Mouse (Mus musculus): ENCODE data around the gene Fbp1. TPM values are rescaled to one million over a fixed set of nuclear protein-coding genes. Genes with fewer than 3 reads are reported as not detected.
"Not testable (repeated sequence)": the region's sequence is repeated elsewhere in the genome, so short reads cannot be mapped to it uniquely, and the experiment has no call there.

The Fbp1 gene
- total RNA-seq, 2 experiments from 2014 or later, result 0.79 TPM

DNA sequence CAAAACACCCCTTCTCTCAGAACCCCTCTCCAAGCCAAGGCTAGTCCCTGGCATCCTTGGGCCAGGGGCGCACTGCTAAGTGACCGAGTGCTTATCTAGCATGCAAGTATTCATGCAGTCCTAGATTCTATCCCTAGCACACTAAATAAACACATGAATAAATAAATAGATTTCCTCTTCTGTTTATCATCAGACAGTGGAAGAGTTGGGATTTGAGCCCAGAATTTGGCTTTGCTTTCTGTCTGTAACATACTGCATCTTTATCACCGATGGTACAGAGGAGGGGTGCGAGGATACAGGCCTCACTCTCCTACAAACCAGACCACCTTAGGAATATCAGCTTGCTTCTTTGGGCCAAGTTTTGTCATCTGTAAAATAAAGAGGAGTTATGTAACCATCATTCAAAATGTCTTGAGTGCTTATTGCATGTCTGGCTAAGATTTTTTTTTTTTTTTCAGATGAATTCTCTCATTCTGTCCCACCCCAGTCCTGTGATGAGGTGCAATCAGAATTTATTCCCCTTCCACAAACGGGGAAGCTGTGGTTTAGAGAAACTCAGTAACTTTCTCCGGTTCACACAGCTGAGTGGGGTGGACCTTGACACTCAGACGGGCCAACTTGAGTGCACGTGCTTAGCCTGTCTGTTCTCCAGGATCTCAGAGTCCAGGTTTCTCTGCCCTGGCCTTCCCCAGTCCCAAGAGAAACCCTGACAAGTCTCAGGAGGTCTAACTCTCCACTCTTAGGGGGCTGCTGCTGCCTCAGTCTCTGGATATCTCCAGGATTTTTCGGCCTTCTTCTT, 5.2 kb upstream of the Fbp1 start:
- intact Hi-C loops (cut with DNase I), result no loop called here
- DNase-seq (ENCODE audit: low spot score in 2 of 2), result no peak

DNA sequence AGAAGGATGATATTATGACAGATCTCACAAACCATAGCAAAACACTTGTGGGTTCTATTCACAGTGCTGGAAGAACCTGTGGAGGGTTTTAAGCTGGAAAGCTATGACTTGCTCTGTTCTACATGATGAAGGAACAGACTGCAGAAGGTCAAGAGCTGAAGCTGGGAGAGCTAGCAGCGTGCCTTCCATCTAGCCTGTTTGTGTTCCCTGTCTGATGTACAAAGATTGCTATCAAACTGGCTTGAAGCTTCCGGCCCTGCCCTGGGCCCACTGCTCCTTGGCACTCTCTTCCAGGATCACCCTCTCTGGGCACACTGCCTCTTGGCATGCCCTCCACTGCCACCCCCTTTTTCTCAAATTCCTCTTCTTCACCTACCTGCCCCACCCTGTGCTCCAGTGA, 1.2 kb upstream of the Fbp1 start:
- no peak for DNase-seq (ENCODE audit: low spot score in 2 of 2)
- intact Hi-C loops (cut with DNase I), result no loop called here

GRCm38 (mm10) chr13:62884536-62884935, 3.5 kb downstream of the Fbp1 start:
- DNase-seq (ENCODE audit: low spot score in 2 of 2), result no peak
- intact Hi-C loops (cut with DNase I), result no loop called here

DNA sequence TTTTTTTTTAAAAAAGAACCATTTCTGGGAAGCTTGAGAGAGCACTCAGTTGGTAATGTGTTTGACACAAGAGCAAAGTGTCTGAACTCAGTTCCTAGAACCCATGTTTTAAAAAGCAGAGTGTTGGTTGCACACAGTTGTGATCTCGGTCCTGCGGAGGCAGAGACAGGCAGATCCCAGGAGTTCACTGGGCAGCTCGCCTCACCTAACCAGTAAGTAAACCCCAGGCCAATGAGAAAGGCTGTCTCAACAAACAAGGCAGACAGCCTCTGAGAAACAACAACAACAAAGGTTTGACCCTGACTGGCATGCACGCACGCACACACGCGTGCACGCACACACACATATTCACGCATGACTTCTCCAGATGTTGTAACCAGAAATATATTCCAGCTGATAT, 4.2 kb downstream of the Fbp1 start:
- intact Hi-C loops (cut with DNase I), result no loop called here
- DNase-seq (ENCODE audit: low spot score in 2 of 2), result no peak

DNA sequence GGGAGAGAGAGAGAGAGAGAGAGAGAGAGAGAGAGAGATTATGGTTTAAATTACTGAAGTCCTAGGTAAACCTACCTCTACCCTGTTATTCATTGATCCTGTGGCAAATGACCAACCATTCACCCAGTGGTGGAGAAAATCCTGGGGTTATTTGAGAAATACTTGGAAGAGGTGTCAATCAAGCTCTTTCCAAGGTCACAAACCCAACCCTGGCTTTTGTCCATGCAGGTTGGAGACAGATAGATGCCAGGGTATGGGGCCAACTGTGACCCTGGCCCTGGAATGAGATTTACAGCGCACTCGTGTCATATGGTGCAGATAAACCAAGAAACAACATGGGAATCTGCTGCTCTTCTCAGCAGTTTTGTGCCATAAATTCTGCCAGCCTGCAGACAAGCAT, 4.6 kb downstream of the Fbp1 start:
- intact Hi-C loops (cut with DNase I), result no loop called here
- DNase-seq (ENCODE audit: low spot score in 2 of 2), result no peak

DNA sequence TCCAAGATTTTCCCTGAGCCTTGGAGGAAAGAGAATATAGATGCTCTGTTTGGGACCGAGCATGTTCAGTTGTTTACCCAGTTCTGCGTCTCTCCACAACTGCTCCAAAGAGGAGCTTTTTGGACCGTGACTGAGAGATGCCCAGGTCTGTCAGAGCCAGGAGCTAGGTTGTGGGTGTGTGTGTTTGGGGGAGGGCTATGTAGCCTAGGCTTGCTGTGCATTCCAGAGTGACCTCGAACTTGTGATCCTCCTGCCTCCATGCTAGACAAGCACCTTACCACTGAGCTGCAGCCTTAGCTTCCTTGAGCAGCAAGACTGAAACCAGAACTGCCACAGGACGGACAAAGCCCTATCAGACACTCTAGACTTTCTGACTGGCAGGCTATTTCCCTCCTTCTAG, 5.2 kb downstream of the Fbp1 start:
- no peak for DNase-seq (ENCODE audit: low spot score in 2 of 2)
- intact Hi-C loops (cut with DNase I), result no loop called here

DNA sequence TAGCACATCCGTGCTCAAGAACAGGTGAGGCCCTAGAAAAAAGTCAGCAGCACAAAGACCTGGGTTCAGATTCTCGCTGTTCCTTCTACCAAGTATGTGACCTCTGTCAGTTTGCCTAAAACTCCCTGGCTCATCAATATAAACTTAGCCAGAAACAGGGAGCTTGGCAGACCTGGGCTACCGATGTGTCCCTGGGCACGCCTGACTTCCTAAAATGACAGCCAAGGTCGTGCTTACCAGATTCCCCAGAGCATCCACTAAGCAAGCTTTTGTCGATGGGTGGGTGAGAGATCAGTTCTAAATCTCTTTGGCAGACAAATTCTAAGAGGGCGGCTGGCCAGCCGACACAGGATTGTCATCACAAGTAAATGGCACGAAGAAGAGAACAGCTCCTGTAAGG, 6.7 kb downstream of the Fbp1 start:
- intact Hi-C loops (cut with DNase I), result no loop called here
- no peak for DNase-seq (ENCODE audit: low spot score in 2 of 2)

DNA sequence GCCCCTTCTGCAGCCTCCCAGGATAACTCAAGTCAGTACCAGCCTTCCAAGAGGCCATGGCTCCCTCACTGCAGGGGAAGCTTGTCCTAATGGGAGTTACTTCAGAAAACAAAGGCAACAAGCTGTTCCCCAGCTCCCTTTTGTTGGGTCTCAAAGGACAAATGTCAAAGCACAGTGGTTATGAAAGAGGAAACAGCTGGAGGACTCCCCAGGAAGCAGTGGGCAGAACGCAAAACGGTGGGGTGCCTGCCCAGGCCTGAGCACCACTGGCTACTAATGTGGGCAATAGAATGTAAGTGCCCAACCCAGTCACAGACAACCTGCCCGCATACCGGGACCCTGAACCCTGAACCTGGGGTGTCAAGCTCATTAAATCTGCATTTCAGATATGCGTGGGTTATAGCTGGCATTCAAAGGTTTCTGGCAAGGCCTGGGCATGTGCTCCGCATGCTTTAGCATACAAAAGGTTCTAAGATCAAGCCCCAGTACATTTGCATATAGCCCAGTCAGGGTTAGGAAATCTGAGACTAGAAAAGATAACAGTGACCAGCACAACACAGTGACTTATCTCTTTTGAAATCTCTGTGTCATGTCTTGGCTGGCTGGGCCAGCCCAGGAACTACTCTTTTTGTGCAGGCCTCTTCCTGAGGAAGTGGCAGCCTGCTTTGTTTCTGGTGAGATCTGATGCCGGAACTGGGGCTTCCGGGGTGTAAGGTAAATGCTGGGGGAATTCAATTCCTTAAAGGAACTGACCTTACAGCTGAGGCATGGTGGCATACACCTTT, 8.1 kb downstream of the Fbp1 start:
- intact Hi-C loops (cut with DNase I), result no loop called here
- no peak for DNase-seq (ENCODE audit: low spot score in 2 of 2)

DNA sequence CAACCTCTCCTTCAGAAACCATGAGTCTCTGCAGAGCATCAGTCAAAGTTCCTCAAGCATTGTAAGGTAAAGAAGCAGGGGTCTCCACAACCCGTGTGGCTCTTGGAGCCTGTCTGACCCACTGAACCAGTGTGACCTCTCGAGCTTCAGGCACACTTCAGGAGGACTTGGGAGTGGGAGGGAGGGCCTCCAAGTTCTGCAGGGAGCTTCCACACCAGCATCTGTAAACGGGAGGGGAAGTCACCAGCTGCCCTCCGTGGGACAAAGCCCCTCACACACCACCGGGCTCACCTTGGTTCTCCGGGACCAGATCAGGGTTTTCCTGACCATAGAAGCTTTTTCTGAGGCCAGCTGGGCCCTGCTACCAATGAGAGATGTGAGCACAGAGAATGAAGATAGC, 8.7 kb downstream of the Fbp1 start:
- no peak for DNase-seq (ENCODE audit: low spot score in 2 of 2)
- intact Hi-C loops (cut with DNase I), result no loop called here

- intact Hi-C loops (cut with DNase I), result no loop called here
- DNase-seq (ENCODE audit: low spot score in 2 of 2), result no peak
Measured at GRCm38 (mm10) chr13:62877247-62877646, 10.8 kb downstream of the Fbp1 start.

- no peak for DNase-seq (ENCODE audit: low spot score in 2 of 2)
Measured at GRCm38 (mm10) chr13:62876111-62876510, 12.0 kb downstream of the Fbp1 start.

DNA sequence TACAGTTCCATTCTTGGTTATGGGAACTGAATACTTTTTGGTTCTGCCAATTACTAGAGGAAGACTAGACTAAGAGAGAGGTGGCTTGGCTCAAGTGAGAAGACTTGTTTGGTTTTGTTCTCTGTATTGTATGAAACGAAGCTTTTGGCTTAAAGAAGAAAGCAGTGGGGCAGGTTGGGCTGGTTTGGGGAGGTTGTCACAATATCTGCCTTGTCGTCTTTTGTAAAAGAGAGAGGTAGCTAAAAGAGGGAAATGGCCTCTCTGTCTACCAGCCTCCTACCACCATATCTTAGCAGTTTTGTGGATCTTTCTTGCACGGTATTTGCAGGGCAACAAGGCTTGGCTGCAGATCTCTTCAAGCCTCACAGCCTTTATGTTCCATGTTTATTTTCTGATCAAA, 15.8 kb downstream of the Fbp1 start:
- intact Hi-C loops (cut with DNase I), result no loop called here

More at GRCm38 (mm10) chr13:62876111-62876510, 12.0 kb downstream of the Fbp1 start:
- intact Hi-C loops (cut with DNase I), result no loop called here

DNA sequence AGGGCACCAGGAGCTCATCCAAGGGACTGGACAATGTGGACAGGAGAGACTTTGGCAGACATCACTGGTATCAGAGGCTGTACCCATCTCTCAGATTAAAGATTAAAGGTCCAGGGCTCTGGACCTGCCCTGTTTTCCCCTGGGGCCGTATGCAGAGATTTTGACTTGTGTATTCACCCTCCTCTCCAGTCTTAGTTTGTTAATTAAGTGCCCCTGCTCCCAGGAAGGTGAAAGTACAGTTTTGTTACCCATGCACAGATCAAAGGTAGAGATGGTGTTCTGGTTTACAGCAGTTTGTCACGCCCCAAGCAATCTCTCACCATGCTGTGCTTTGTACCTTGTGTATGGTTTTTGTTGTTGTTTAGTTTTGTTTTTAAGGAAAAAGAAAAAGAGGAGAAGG, 17.5 kb downstream of the Fbp1 start:
- intact Hi-C loops (cut with DNase I), result no loop called here
- no peak for DNase-seq (ENCODE audit: low spot score in 2 of 2)

More for the DNA sequence above, 15.8 kb downstream of the Fbp1 start:
- DNase-seq (ENCODE audit: low spot score in 2 of 2), result no peak

GRCm38 (mm10) chr13:62866817-62867216, 21.3 kb downstream of the Fbp1 start:
- DNase-seq (ENCODE audit: low spot score in 2 of 2), result no peak
- intact Hi-C loops (cut with DNase I), result no loop called here

DNA sequence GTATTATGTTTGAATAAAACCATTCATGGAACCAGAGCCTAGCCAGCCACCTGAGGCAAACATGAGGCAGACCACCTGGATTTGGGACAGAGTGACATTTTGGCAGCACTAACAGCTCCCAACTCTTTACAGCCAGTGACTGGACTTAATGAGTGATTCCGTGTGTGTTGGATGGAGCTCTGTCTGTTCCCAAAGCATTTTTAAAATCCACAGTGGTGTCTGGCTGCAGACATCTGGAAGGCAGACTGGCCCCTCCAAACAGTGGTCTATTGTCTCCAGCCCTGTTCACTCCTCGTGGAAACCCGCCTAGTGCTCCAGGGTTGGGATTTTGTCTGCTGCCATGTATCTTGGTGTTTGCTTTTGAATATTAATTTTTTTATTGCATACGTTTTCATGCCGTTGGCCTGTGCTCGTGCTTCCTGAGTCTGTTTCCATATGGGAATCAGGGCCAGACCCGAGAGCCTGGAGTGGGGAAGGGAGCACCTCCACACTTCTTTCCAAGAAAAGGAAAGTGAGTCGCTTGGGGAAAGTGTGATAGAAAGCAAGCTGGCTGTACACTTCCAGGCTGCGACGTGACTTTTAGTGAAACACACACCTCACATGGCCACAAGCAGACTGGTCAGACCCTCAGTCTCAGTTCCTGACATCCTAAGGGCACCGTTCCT, 22.3 kb downstream of the Fbp1 start:
- intact Hi-C loops (cut with DNase I), result no loop called here
- DNase-seq (ENCODE audit: low spot score in 2 of 2), result no peak

DNA sequence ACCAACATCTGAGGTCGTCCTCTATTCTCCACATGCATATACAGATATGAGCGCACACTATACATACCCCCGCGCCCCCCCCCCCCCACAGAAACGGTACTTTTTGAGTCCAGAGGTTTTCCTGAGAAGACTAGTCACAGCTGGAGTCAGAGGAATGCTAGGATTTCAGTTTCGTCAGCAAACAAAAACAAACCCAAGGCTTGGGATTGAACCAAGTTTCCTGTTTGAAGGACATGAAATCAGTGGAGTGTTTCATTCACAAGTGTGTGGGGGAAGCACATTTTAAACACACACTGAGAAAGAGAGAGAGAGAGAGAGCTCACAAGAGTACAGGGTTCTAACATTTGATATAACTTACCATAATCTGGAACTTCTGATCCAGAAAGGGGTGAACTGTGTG, 24.3 kb downstream of the Fbp1 start:
- DNase-seq (ENCODE audit: low spot score in 2 of 2), result no peak
- intact Hi-C loops (cut with DNase I), result no loop called here

- intact Hi-C loops (cut with DNase I), result no loop called here
- no peak for DNase-seq (ENCODE audit: low spot score in 2 of 2)
Measured at GRCm38 (mm10) chr13:62862875-62863274, 25.2 kb downstream of the Fbp1 start.

GRCm38 (mm10) chr13:62860068-62860467, 28.0 kb downstream of the Fbp1 start:
- intact Hi-C loops (cut with DNase I), result no loop called here
- no peak for DNase-seq (ENCODE audit: low spot score in 2 of 2)

DNA sequence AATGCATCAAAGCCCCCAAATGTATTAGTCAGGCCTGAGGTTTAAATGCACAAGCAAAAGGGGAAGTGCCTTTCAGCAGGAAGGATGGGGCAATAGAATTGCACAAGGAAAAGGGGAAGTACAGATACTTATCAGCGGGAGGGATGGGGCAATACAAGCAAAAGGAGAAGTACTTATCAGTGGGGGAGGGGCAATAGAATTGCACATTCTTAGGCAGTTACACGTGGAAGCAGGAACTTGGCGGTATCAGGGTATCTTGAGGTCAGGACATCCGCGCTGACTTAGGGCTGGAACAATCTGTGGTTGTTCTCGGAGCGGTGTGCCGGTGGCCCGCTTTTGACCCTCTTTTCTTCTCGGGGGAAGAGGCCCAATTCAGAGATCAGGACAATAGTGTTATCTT, 28.8 kb downstream of the Fbp1 start:
- DNase-seq (ENCODE audit: low spot score in 2 of 2), result not testable (repeated sequence)
- intact Hi-C loops (cut with DNase I), result loop anchor here (5.0 to 10.0 kb wide), 2 partner anchors 232 to 394 kb away; partner anchors contain the start of gene Gm49359

Measured in left cerebral cortex, postnatal 36 days (tissue).